Comparison of ENCODE assay signal across 16 mouse cellular contexts in the genomic region with DNA sequence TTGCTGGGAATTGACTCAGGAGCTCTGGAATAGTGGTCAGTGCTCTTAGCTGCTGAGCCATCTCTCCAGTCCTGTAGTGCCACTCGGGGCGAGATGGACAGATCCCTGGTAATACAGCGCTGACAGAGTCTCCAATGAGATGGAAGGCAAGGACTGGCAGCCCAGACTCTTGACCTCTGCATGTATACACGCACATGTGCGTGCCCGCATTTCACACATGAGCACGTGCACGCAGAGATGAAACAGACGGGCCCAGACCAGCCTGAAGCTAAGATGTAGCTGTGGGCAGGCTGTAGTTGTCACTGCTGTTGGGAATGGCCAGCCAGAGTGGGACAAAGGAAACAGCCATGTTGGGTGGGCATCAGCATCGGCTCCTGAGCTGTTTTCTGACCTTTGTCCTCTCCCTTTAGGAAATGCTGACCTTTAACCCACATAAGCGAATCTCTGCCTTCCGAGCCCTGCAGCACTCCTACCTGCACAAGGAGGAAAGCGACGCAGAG. TPM values are rescaled to one million over a fixed set of nuclear protein-coding genes. Genes with fewer than 3 reads are reported as not detected.
A peak's percentile ranks its signal among the peaks of the same experiment; 100 is the strongest.
DNase-seq lines count a peak whose midpoint lies in the region; ATAC-seq and TF ChIP-seq lines count a peak whose summit lies in the region.
"Had no signal": no experiment of that assay in that cellular context is flagged by ENCODE, and none has a peak within 500 bp of the region (broad histone marks: within the 10 kb centered on the region; RNA-seq: fewer than 3 reads in every experiment).

No protein-coding gene starts in this region.

- 91% methylated on average over 14 of the region's 14 CpGs for WGBS in midbrain, embryonic 12.5 days
- 89% methylated on average over 14 of the region's 14 CpGs for WGBS in midbrain, embryonic 11.5 days
- WGBS in liver, embryonic 13.5 days (ENCODE audit: insufficient replicate concordance), result 84% methylated on average over 14 of the region's 14 CpGs

- DNase-seq in gastrocnemius, adult 2 months, result peak; percentile 13
- DNase-seq in gastrocnemius, postnatal 4 days (ENCODE audit: low spot score in 2 of 2), result no peak
- DNase-seq in midbrain, embryonic 11.5 days (ENCODE audit: low spot score, missing footprints), result no peak
- peak; percentile 19 for DNase-seq in ZHBTc4 (ENCODE audit: low read depth, low spot score)
- DNase-seq in liver, embryonic 13.5 days, result no peak
- no peak for DNase-seq in B cell, adult 2 months
- no peak for DNase-seq in kidney, adult 8-10 months
- DNase-seq: kidney, postnatal 14 days; right cerebral cortex, adult 18-20 months; thymus, adult 18-20 months had no signal

- no peak overlapping the region for H3K9ac ChIP-seq in midbrain, embryonic 12.5 days (replicated peaks)
- H3K9ac ChIP-seq in midbrain, embryonic 11.5 days (ENCODE audit: low read length), result no peak overlapping the region
- H3K9ac ChIP-seq in liver, embryonic 13.5 days, result 0 out of 2 replicates have a peak overlapping the region, but pooled peaks have one; percentile 5
- H3K9ac ChIP-seq: embryonic facial prominence, embryonic 15.5 days; limb, embryonic 13.5 days had no signal

- no peak for TF ChIP-seq CTCF in gastrocnemius, adult 2 months (IDR thresholded peaks at IDR 0.05)

- H3K27ac ChIP-seq in gastrocnemius, adult 2 months, result no peak overlapping the region
- H3K27ac ChIP-seq in midbrain, embryonic 12.5 days (replicated peaks), result 0 out of 2 replicates have a peak overlapping the region, but pooled peaks have one; percentile 26
- H3K27ac ChIP-seq in midbrain, embryonic 11.5 days (ENCODE audit: low read depth, low read length), result no peak overlapping the region
- H3K27ac ChIP-seq in liver, embryonic 13.5 days, result peak overlapping the region; percentile 45
- H3K27ac ChIP-seq: embryonic facial prominence, embryonic 15.5 days; limb, embryonic 13.5 days had no signal

- H3K4me2 ChIP-seq in midbrain, embryonic 12.5 days (replicated peaks), result no peak overlapping the region
- no peak overlapping the region for H3K4me2 ChIP-seq in midbrain, embryonic 11.5 days
- H3K4me2 ChIP-seq in liver, embryonic 13.5 days, result no peak overlapping the region
- H3K4me2 ChIP-seq: embryonic facial prominence, embryonic 15.5 days; limb, embryonic 13.5 days had no signal

- intact Hi-C loops in gastrocnemius, adult 2 months (cut with DNase I), result no loop called here

- peaks cover 43% of the 10 kb centered on the region for H3K36me3 ChIP-seq in midbrain, embryonic 12.5 days
- H3K36me3 ChIP-seq in midbrain, embryonic 11.5 days (ENCODE audit: control insufficient read depth, insufficient read depth, low read length), result peaks cover 32% of the 10 kb centered on the region
- peaks cover 39% of the 10 kb centered on the region for H3K36me3 ChIP-seq in liver, embryonic 13.5 days

- no peak overlapping the region for H3K4me3 ChIP-seq in gastrocnemius, adult 2 months
- H3K4me3 ChIP-seq in midbrain, embryonic 12.5 days, result no peak overlapping the region
- no peak overlapping the region for H3K4me3 ChIP-seq in midbrain, embryonic 11.5 days (ENCODE audit: low read depth, low read length)
- no peak overlapping the region for H3K4me3 ChIP-seq in liver, embryonic 13.5 days (replicated peaks)
- H3K4me3 ChIP-seq: embryonic facial prominence, embryonic 15.5 days; limb, embryonic 13.5 days had no signal

- no peak for ATAC-seq in midbrain, embryonic 12.5 days (ENCODE audit: low FRiP score, low read depth)
- no peak for ATAC-seq in midbrain, embryonic 11.5 days (ENCODE audit: low FRiP score)
- ATAC-seq in liver, embryonic 13.5 days (ENCODE audit: low read depth), result no peak
- ATAC-seq: lung, postnatal 0 days had no signal

- H3K4me1 ChIP-seq in midbrain, embryonic 12.5 days, result peaks cover 49% of the 10 kb centered on the region
- peaks cover 25% of the 10 kb centered on the region for H3K4me1 ChIP-seq in midbrain, embryonic 11.5 days (ENCODE audit: control insufficient read depth, insufficient read depth, low read length)
- peaks cover 86% of the 10 kb centered on the region for H3K4me1 ChIP-seq in liver, embryonic 13.5 days (replicated peaks)

- peaks cover 1% of the 10 kb centered on the region; the same call in 1 of the 2 replicates for H3K27me3 ChIP-seq in midbrain, embryonic 12.5 days
- no peaks in the 10 kb centered on the region; the same call in 1 of the 2 replicates for H3K27me3 ChIP-seq in midbrain, embryonic 11.5 days (ENCODE audit: control insufficient read depth, insufficient read depth, low read length)
- peaks cover 12% of the 10 kb centered on the region for H3K27me3 ChIP-seq in liver, embryonic 13.5 days
- H3K27me3 ChIP-seq: embryonic facial prominence, embryonic 15.5 days had no signal

- no peaks in the 10 kb centered on the region for H3K9me3 ChIP-seq in midbrain, embryonic 12.5 days
- no peaks in the 10 kb centered on the region for H3K9me3 ChIP-seq in midbrain, embryonic 11.5 days (ENCODE audit: control insufficient read depth, low read length)
- H3K9me3 ChIP-seq in liver, embryonic 13.5 days (replicated peaks), result no peaks in the 10 kb centered on the region
- H3K9me3 ChIP-seq: embryonic facial prominence, embryonic 15.5 days; limb, embryonic 13.5 days had no signal

RNA-seq across cellular contexts. Expression of a gene that starts 3.2 kb away (rescaled TPM):
- 10 to 100 TPM; 33.5 to 40.5 TPM for total RNA-seq in gastrocnemius, adult 2 months (2021)
- 100 to 1,000 TPM; 225 to 253 TPM for total RNA-seq in gastrocnemius, postnatal 4 days (2021)
- polyA plus RNA-seq in midbrain, embryonic 12.5 days (2016; fragmentation: Nextera tagmentation; extraction: Ambion mirVana), result 2,032 and 2,136 TPM in 2 replicates
- polyA plus RNA-seq in midbrain, embryonic 11.5 days (2014; fragmentation: Nextera tagmentation; extraction: Ambion mirVana), result 2,818 and 2,848 TPM in 2 replicates
- 645 and 664 TPM in 2 replicates for polyA plus RNA-seq in liver, embryonic 13.5 days (2015; fragmentation: Nextera tagmentation; extraction: Ambion mirVana)

RNA-seq across cellular contexts. Expression of a gene that starts 3.5 kb away (rescaled TPM):
- 10 to 100 TPM; 21.6 to 29.9 TPM for total RNA-seq in gastrocnemius, adult 2 months (2021)
- 10 to 100 TPM; 39.5 to 44.3 TPM for total RNA-seq in gastrocnemius, postnatal 4 days (2021)
- 165 and 167 TPM in 2 replicates for polyA plus RNA-seq in midbrain, embryonic 12.5 days (2016; fragmentation: Nextera tagmentation; extraction: Ambion mirVana)
- 98.6 and 117 TPM in 2 replicates for polyA plus RNA-seq in midbrain, embryonic 11.5 days (2014; fragmentation: Nextera tagmentation; extraction: Ambion mirVana)
- 69.4 and 77.7 TPM in 2 replicates for polyA plus RNA-seq in liver, embryonic 13.5 days (2015; fragmentation: Nextera tagmentation; extraction: Ambion mirVana)

RNA-seq across cellular contexts. Expression of a gene that starts 6.6 kb away (rescaled TPM):
- 1 to 10 TPM in 1 of 2 experiments, under 1 TPM in 1; 0.45 to 1.2 TPM for total RNA-seq in gastrocnemius, adult 2 months (2021)
- 1 to 10 TPM; 1.6 to 1.7 TPM for total RNA-seq in gastrocnemius, postnatal 4 days (2021)
- polyA plus RNA-seq in midbrain, embryonic 12.5 days (2016; fragmentation: Nextera tagmentation; extraction: Ambion mirVana), result 4.6 and 5.3 TPM in 2 replicates
- polyA plus RNA-seq in midbrain, embryonic 11.5 days (2014; fragmentation: Nextera tagmentation; extraction: Ambion mirVana), result 3.2 and 3.7 TPM in 2 replicates
- 0.07 TPM in 1 of 2 replicates, not detected in the other for polyA plus RNA-seq in liver, embryonic 13.5 days (2015; fragmentation: Nextera tagmentation; extraction: Ambion mirVana)
- total RNA-seq: megakaryocyte-erythroid progenitor cell, adult 5-6 weeks had no signal

RNA-seq across cellular contexts. Expression of a gene that starts 8.5 kb away (rescaled TPM):
- total RNA-seq in gastrocnemius, adult 2 months (2021), result 1 to 10 TPM; 1.6 TPM
- total RNA-seq in gastrocnemius, postnatal 4 days (2021), result 1 to 10 TPM; 1.7 to 2.6 TPM
- 1.3 TPM in 2 replicates for polyA plus RNA-seq in midbrain, embryonic 12.5 days (2016; fragmentation: Nextera tagmentation; extraction: Ambion mirVana)
- polyA plus RNA-seq in midbrain, embryonic 11.5 days (2014; fragmentation: Nextera tagmentation; extraction: Ambion mirVana), result 0.66 and 0.89 TPM in 2 replicates
- 0.41 and 0.85 TPM in 2 replicates for polyA plus RNA-seq in liver, embryonic 13.5 days (2015; fragmentation: Nextera tagmentation; extraction: Ambion mirVana)

RNA-seq across cellular contexts. Expression of a gene that starts 18.5 kb away (rescaled TPM):
- total RNA-seq in gastrocnemius, adult 2 months (2021), result under 1 TPM in 1 of 2 experiments, not detected in 1; 0.11 TPM
- under 1 TPM; 0.78 to 0.86 TPM for total RNA-seq in gastrocnemius, postnatal 4 days (2021)
- 0.09 and 0.16 TPM in 2 replicates for polyA plus RNA-seq in midbrain, embryonic 12.5 days (2016; fragmentation: Nextera tagmentation; extraction: Ambion mirVana)
- polyA plus RNA-seq in midbrain, embryonic 11.5 days (2014; fragmentation: Nextera tagmentation; extraction: Ambion mirVana), result not detected in 2 replicates
- not detected in 2 replicates for polyA plus RNA-seq in liver, embryonic 13.5 days (2015; fragmentation: Nextera tagmentation; extraction: Ambion mirVana)
- total RNA-seq: megakaryocyte-erythroid progenitor cell, adult 5-6 weeks; neutrophil, adult 5-6 weeks had no signal

Comparison
In these comparisons a context has a peak if more than half of its experiments do, and no peak if none do; other contexts are left out.
1. DNase-seq: peak in gastrocnemius, adult 2 months (single experiment) and ZHBTc4 (single experiment); none in gastrocnemius, postnatal 4 days (0 of 2), midbrain, embryonic 11.5 days (single experiment), liver, embryonic 13.5 days (single experiment), B cell, adult 2 months (0 of 2) and kidney, adult 8-10 months (0 of 2).
2. H3K27ac ChIP-seq: peak in midbrain, embryonic 12.5 days (single experiment) and liver, embryonic 13.5 days (single experiment); none in gastrocnemius, adult 2 months (single experiment) and midbrain, embryonic 11.5 days (single experiment).